Comparison of ENCODE assay signal across 12 mouse cellular contexts in genomic region chr4:137853822-137854221, GRCm38 (mm10). TPM values are rescaled to one million over a fixed set of nuclear protein-coding genes. Genes with fewer than 3 reads are reported as not detected.
A peak's percentile ranks its signal among the peaks of the same experiment; 100 is the strongest.
DNase-seq lines count a peak whose midpoint lies in the region; TF ChIP-seq lines count a peak whose summit lies in the region.
"Had no signal": no experiment of that assay in that cellular context is flagged by ENCODE, and none has a peak within 500 bp of the region (broad histone marks: within the 10 kb centered on the region; RNA-seq: fewer than 3 reads in every experiment).

No protein-coding gene starts in this region.

- intact Hi-C loops in gastrocnemius, adult 2 months (cut with DNase I): no loop called here

- no peak overlapping the region for H3K4me3 ChIP-seq in gastrocnemius, adult 2 months
- H3K4me3 ChIP-seq: forebrain, embryonic 13.5 days; midbrain, embryonic 12.5 days had no signal

- no peak for TF ChIP-seq CTCF in gastrocnemius, adult 2 months (IDR thresholded peaks at IDR 0.05)

- DNase-seq in gastrocnemius, adult 2 months: peak; percentile 76
- no peak for DNase-seq in gastrocnemius, postnatal 10 days
- peak; percentile 17 for DNase-seq in thymus, postnatal 0 days (ENCODE audit: low spot score)
- DNase-seq in thymus, postnatal 25 days: no peak
- peak; percentile 54 for DNase-seq in gastrocnemius, postnatal 25 days
- no peak for DNase-seq in layer of hippocampus, adult 9-11 months
- no peak for DNase-seq in layer of hippocampus, adult 11-12 months (ENCODE audit: low spot score)
- DNase-seq in kidney, adult 11 months: no peak
- DNase-seq: kidney, adult 2 months; thymus, postnatal 14 days had no signal

- H3K27ac ChIP-seq in gastrocnemius, adult 2 months: peak overlapping the region; percentile 76
- H3K27ac ChIP-seq: forebrain, embryonic 13.5 days; midbrain, embryonic 12.5 days had no signal

RNA-seq across cellular contexts. Expression of gene Ece1, which starts 8.2 kb away (rescaled TPM):
- total RNA-seq in gastrocnemius, adult 2 months (2021): 100 to 1,000 TPM in 1 of 2 experiments, 10 to 100 TPM in 1; 61.6 to 103 TPM
- total RNA-seq in gastrocnemius, postnatal 10 days (2021): 10 to 100 TPM; 51.8 to 53.6 TPM
- polyA plus RNA-seq in thymus, postnatal 0 days (2015; fragmentation: Nextera tagmentation; extraction: Ambion mirVana): 14.6 and 18.3 TPM in 2 replicates
- total RNA-seq in gastrocnemius, postnatal 25 days (2021): 10 to 100 TPM; 47.6 to 54.2 TPM

RNA-seq across cellular contexts. Expression of gene Alpl, which starts 57.6 kb away (rescaled TPM):
- 10 to 100 TPM; 10.3 to 42.2 TPM for total RNA-seq in gastrocnemius, adult 2 months (2021)
- 10 to 100 TPM in 1 of 2 experiments, 1 to 10 TPM in 1; 2.7 to 20.8 TPM for total RNA-seq in gastrocnemius, postnatal 10 days (2021)
- polyA plus RNA-seq in thymus, postnatal 0 days (2015; fragmentation: Nextera tagmentation; extraction: Ambion mirVana): 1.4 and 1.5 TPM in 2 replicates
- total RNA-seq in gastrocnemius, postnatal 25 days (2021): 10 to 100 TPM; 13.1 to 14.4 TPM

Comparison
In these comparisons a context has a peak if more than half of its experiments do, and no peak if none do; other contexts are left out.
1. DNase-seq: peak in gastrocnemius, adult 2 months (single experiment), thymus, postnatal 0 days (single experiment) and gastrocnemius, postnatal 25 days (single experiment); none in gastrocnemius, postnatal 10 days (single experiment), thymus, postnatal 25 days (single experiment), layer of hippocampus, adult 9-11 months (single experiment), layer of hippocampus, adult 11-12 months (single experiment) and kidney, adult 11 months (single experiment).